Mouse (Mus musculus): Measurements from ENCODE around the gene Cracr2b.

DNA sequence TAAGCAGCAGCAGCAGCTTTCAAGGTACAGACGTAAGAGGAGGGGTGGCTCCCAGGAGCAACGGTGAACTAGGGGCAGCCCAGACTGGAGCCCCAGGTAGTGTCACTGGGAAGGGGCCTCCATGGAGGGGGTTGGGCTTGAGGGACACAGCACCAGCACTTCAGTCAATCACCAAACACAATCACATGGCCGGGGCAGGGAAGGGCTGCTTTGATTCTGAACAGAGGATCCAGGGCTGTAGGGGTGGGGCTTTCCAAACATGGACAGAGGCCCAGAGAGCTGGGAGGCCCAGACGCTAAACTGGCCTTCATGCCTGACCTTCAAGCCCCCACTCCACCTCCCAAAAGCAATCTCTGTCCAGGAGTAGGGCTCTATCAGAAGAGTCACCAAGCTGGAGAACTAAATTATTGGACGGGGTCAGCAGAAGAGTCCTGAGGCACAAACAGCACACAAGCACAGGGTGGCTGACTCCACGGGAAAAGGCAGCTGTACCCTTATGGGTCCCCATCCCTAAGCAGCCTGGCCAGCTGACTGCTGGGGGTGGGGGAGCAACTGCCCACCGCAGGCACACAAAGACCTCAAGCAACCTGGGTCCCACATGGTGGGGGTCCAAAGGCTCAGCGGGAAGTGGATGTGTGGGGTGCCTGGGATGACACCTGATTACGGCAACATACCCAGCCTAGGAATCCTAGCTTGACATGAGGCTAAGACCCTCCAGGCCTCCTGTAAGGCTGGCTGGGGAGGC lies 30.9 kb upstream of the Cracr2b start:
- TF ChIP-seq GATA1 (IDR thresholded peaks at IDR 0.05; ENCODE audit: low read length): no peak
- no peak for TF ChIP-seq TAL1 (IDR thresholded peaks at IDR 0.05; ENCODE audit: low read length)

Measured in erythroblast, embryonic 14.5 days (primary cell).